Mouse (Mus musculus) spleen, adult 2 months (tissue): ENCODE measurements at regions not wholly inside any gene's neighbourhood (a gene's known extent, or its start where the extent isn't known, plus 50 kb on each side); places are given as distances from the start of the nearest gene placed in this dataset.

Source experiments
- DNase-seq, 2 experiments: peaks; one replicate each; pipeline versions ENCODE4 v3.0.0 to v3.0.0-alpha.2; 2012 to 2021; ENCODE audit warnings: low spot score in 2 of 2, low read depth in 1 of 2
- H3K27ac ChIP-seq: fragments of 200-500 bp; 2 replicates; pipeline ENCODE4 v1.5.1; 2012; ENCODE audit warnings: low read length, inconsistent platforms; ENCODE audit not compliant: insufficient read depth
- H3K27me3 ChIP-seq: fragments of 200-500 bp; 2 replicates; pipeline ENCODE4 v1.6.1; 2012; ENCODE audit warnings: mild to moderate bottlenecking, moderate library complexity, low read length, inconsistent platforms; ENCODE audit not compliant: control insufficient read depth, insufficient read depth
- H3K36me3 ChIP-seq: fragments of 200-500 bp; 2 replicates; pipeline ENCODE4 v1.6.1; 2012; ENCODE audit warnings: mild to moderate bottlenecking, low read length, inconsistent platforms; ENCODE audit not compliant: control insufficient read depth, insufficient read depth
- H3K4me1 ChIP-seq: fragments of 200-500 bp; 2 replicates; pipeline ENCODE4 v1.6.1; 2011; ENCODE audit warnings: inconsistent platforms; ENCODE audit not compliant: control insufficient read depth, insufficient read depth, insufficient read length
- H3K4me3 ChIP-seq: fragments of 200-500 bp; 2 replicates; pipeline ENCODE4 v1.5.1; 2011; ENCODE audit warnings: mild to moderate bottlenecking, inconsistent platforms; ENCODE audit not compliant: insufficient read depth, insufficient read length; ENCODE audit errors: extremely low read depth
- CTCF ChIP-seq: fragments of 200-500 bp; IDR thresholded peaks from 2 replicates; pipeline ENCODE4 v1.5.1; 2011; ENCODE audit warnings: mild to moderate bottlenecking, inconsistent platforms; ENCODE audit not compliant: insufficient read depth, insufficient read length, insufficient replicate concordance; ENCODE audit errors: extremely low read depth
- POLR2A ChIP-seq: fragments of 200-500 bp; IDR thresholded peaks from 2 replicates; pipeline ENCODE4 v1.6.1; 2011; ENCODE audit warnings: low read depth, low read length, inconsistent platforms
- WGBS: fragments of 180-500 bp; shearing (Covaris S2); methylation state at CpG from one replicate; pipeline ENCODE4 v1.1.7; 2018; 5-methylcytosine and 5-hydroxymethylcytosine counted together

- Histone ChIP-seq H3K27ac (no peak overlapping the region), H3K4me1 (no peaks in the 10 kb centered on the region), H3K27me3 (no peaks in the 10 kb centered on the region), H3K4me3 (no peak overlapping the region), H3K36me3 (no peaks in the 10 kb centered on the region)
- WGBS = 74% methylated on average over 4 of the region's 4 CpGs
- no peak for DNase-seq
- TF ChIP-seq CTCF (no peak), POLR2A (no peak)
Measured at GRCm38 (mm10) chr4:31576982-31577579, 386.8 kb upstream of the Map3k7 start.

- Histone ChIP-seq H3K27ac (no peak overlapping the region), H3K27me3 (no peaks in the 10 kb centered on the region), H3K4me1 (no peaks in the 10 kb centered on the region), H3K36me3 (no peaks in the 10 kb centered on the region), H3K4me3 (no peak overlapping the region)
- WGBS = 79% methylated on average over 2 of the region's 2 CpGs
- no peak for TF ChIP-seq POLR2A
- no peak for TF ChIP-seq CTCF
- no peak for DNase-seq
Measured at GRCm38 (mm10) chr4:31583495-31583894, 380.4 kb upstream of the Map3k7 start.

- H3K27me3 ChIP-seq = no peaks in the 10 kb centered on the region
- no peak overlapping the region for H3K4me3 ChIP-seq
- WGBS = 90% methylated on average over 3 of the region's 3 CpGs
- DNase-seq = no peak
- H3K36me3 ChIP-seq = no peaks in the 10 kb centered on the region
- H3K4me1 ChIP-seq = no peaks in the 10 kb centered on the region
- TF ChIP-seq POLR2A (no peak), CTCF (no peak)
- H3K27ac ChIP-seq = no peak overlapping the region
Measured at GRCm38 (mm10) chr4:31584171-31584570, 379.7 kb upstream of the Map3k7 start.

DNA sequence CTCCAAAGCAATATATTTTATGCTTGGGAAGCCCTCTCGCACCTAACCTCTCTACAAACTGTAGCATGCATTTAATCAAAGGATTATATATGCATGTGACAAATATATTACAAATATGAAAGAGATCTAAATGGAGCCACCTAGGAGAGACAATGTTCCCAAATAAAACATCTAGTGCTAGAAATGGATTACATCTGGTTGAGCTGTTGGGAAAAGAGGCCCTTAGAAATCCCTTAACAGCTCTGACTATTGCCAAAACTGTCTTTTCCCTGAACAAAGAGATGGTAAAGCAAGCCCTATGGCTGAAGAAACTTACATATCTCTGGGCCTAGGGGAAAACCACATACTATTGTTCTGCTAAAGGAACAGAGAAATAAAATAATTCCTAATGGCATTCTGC lies 369.8 kb upstream of the Map3k7 start:
- H3K36me3 ChIP-seq = no peaks in the 10 kb centered on the region
- TF ChIP-seq POLR2A (no peak), CTCF (no peak)
- H3K4me1 ChIP-seq = no peaks in the 10 kb centered on the region
- H3K4me3 ChIP-seq = no peak overlapping the region
- H3K27ac ChIP-seq = no peak overlapping the region
- no peak for DNase-seq
- WGBS = 88% methylated on average over 1 of the region's 1 CpGs
- H3K27me3 ChIP-seq = no peaks in the 10 kb centered on the region

DNA sequence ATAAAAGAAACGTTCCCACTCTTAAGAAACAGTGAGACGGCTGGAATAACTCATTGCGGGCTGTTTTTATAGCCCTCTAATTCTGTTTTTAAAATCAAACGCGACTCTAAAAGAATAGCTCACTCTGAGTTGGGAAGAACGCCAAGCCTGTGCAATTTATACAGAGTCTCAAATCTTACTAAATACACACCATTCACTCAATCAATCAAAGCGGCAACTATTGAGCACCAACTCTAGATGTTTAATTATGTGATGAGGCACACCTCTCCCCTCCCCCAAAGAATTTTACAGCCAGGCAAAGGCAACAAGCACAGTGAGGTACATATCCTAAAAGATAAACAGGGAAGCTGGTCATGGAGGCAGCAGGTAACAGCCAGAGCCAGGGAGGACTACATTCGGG lies 362.4 kb upstream of the Map3k7 start:
- 81% methylated on average over 8 of the region's 8 CpGs for WGBS
- DNase-seq = no peak

DNA sequence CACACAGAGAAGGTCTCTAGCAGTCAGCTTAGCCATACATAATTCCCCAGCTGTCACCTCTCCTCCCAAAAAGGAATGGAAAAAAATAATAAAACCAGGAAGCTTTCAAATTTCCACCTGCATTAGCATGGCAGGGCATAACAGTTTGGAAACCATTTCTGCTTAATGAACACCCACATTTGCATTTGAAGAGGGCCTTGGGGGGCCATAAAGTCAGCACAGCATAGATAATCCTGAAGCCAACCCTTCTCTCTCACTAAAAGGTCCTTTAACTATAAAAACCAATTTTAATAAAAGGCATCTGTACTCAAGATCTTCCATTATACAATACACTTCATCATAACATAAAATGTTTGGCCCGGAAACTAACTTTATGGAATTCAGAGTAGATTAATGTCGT lies 360.1 kb upstream of the Map3k7 start:
- DNase-seq = no peak
- Histone ChIP-seq H3K4me3 (no peak overlapping the region), H3K36me3 (no peaks in the 10 kb centered on the region), H3K4me1 (no peaks in the 10 kb centered on the region), H3K27ac (no peak overlapping the region), H3K27me3 (no peaks in the 10 kb centered on the region)
- WGBS = 94% methylated on average over 2 of the region's 2 CpGs
- no peak for TF ChIP-seq POLR2A
- no peak for TF ChIP-seq CTCF

More for the DNA sequence above, 362.4 kb upstream of the Map3k7 start:
- Histone ChIP-seq H3K36me3 (no peaks in the 10 kb centered on the region), H3K27me3 (no peaks in the 10 kb centered on the region), H3K27ac (no peak overlapping the region), H3K4me3 (no peak overlapping the region), H3K4me1 (no peaks in the 10 kb centered on the region)
- no peak for TF ChIP-seq POLR2A
- TF ChIP-seq CTCF = no peak

DNA sequence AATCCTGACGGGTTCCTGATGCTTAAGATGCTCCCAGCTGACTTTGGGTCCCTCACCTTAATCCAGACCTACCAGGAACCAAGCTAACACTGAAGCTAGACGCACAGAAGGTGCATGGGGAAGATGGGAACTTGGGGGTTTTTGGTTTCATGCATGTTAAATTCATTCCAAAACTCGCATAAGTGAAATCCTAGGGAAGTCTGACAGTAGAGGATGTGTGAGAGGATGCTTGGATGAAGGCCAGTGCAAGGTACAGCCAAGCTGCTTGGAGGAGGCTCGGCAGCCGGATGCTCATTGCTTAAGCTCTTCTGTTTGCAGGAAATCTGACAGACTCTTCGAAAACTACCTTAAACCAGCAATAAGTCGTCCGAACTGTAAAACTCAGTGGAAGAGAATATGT lies 355.1 kb upstream of the Map3k7 start:
- H3K27me3 ChIP-seq = no peaks in the 10 kb centered on the region
- H3K4me3 ChIP-seq = no peak overlapping the region
- no peaks in the 10 kb centered on the region for H3K4me1 ChIP-seq
- no peak for DNase-seq
- TF ChIP-seq POLR2A (no peak), CTCF (no peak)
- 84% methylated on average over 8 of the region's 8 CpGs for WGBS
- H3K27ac ChIP-seq = no peak overlapping the region
- H3K36me3 ChIP-seq = no peaks in the 10 kb centered on the region
